Mouse (Mus musculus): ENCODE measurements at regions not wholly inside any gene's neighbourhood (a gene's known extent, or its start where the extent isn't known, plus 50 kb on each side); places are given as distances from the start of the nearest gene placed in this dataset.

DNA sequence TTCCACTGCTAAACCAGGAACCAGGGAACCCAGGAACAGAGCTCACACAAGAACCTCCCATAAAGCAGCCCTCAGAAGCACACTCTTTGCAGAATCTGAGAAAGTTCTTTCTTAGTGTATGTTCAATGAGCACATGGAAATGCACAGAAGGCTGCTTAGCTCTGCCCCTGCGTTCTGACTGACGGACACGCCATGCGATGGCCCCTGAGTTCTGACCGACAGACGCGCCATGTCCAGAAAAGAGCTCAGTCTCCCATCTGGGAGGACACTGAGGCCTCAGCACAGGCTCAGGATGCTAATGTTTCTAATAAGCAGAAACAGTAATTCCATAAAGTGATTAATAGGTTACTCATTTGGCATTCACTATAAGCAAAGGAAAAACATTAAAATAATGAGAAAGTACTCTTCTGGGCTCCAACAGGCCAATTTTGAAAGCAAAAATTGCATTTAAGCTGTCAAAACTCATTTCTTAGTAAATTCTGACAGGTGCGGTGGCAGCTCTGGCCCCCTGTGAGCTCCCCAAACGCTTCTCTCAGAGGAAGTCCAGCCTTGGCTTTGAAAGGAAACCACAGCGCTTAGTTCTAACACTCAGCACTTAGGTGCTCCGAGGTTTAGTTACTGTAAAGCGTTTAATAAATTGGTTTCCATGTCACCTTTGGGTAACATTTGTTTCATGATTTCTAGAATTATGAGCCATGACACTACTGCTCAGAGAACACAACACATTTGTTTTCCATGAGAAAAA lies 309.9 kb upstream of the Smim15 start:
- TF ChIP-seq POLR2A (IDR thresholded peaks at IDR 0.05; ENCODE audit: control insufficient read depth in 1 of 2, insufficient read depth in 1 of 2, low read depth in 1 of 2, low read length in 2 of 2, poor library complexity in 1 of 2) (no peak), GATA1 (IDR thresholded peaks at IDR 0.05; ENCODE audit: low read depth, low read length) (no peak), ZKSCAN1 (IDR thresholded peaks at IDR 0.05; ENCODE audit: low read depth, low read length) (no peak), NELFE (IDR thresholded peaks at IDR 0.05; ENCODE audit: low read depth, low read length) (no peak), ZC3H11A (IDR thresholded peaks at IDR 0.05; ENCODE audit: low read depth, low read length) (no peak), MAZ (IDR thresholded peaks at IDR 0.05; ENCODE audit: low read depth, low read length) (no peak), CTCF (IDR thresholded peaks at IDR 0.05 in 2 of 3, conservative IDR thresholded peaks at IDR 0.05 in 1 of 3; ENCODE audit: control insufficient read depth in 1 of 3, insufficient read depth in 1 of 3, low read depth in 2 of 3, low read length in 3 of 3, poor library complexity in 1 of 3, severe bottlenecking in 1 of 3) (no peak), JUND (IDR thresholded peaks at IDR 0.05; ENCODE audit: low read depth, low read length) (no peak), MEF2A (IDR thresholded peaks at IDR 0.05; ENCODE audit: extremely low read depth, insufficient replicate concordance, low read depth, low read length, poor library complexity, severe bottlenecking) (no peak), USF1 (IDR thresholded peaks at IDR 0.05; ENCODE audit: low read depth, low read length) (no peak), ELF1 (IDR thresholded peaks at IDR 0.05; ENCODE audit: low read depth, low read length) (no peak), EP300 (IDR thresholded peaks at IDR 0.05; ENCODE audit: low read depth in 1 of 2, low read length in 2 of 2) (no peak)
